19 mouse cellular contexts compared by ENCODE assay signal in genomic region chr6:50225232-50225631, GRCm38 (mm10). TPM values are rescaled to one million over a fixed set of nuclear protein-coding genes. Genes with fewer than 3 reads are reported as not detected.
DNase-seq lines count a peak whose midpoint lies in the region; ATAC-seq lines count a peak whose summit lies in the region.
"Had no signal": no experiment of that assay in that cellular context is flagged by ENCODE, and none has a peak within 500 bp of the region (broad histone marks: within the 10 kb centered on the region; RNA-seq: fewer than 3 reads in every experiment).

No protein-coding gene starts in this region.

- H3K36me3 ChIP-seq in intestine, embryonic 16.5 days (ENCODE audit: control insufficient read depth, insufficient read depth, low read length), result no peaks in the 10 kb centered on the region
- no peaks in the 10 kb centered on the region for H3K36me3 ChIP-seq in intestine, embryonic 15.5 days
- no peaks in the 10 kb centered on the region for H3K36me3 ChIP-seq in neural tube, embryonic 15.5 days
- H3K36me3 ChIP-seq: embryonic facial prominence, embryonic 10.5 days; heart, embryonic 13.5 days had no signal

- no peaks in the 10 kb centered on the region for H3K27me3 ChIP-seq in intestine, embryonic 16.5 days (replicated peaks; ENCODE audit: control insufficient read depth, insufficient read depth, low read length)
- no peaks in the 10 kb centered on the region for H3K27me3 ChIP-seq in intestine, embryonic 15.5 days (replicated peaks)
- H3K27me3 ChIP-seq in neural tube, embryonic 15.5 days (replicated peaks), result no peaks in the 10 kb centered on the region
- H3K27me3 ChIP-seq: forebrain, embryonic 13.5 days; heart, embryonic 13.5 days had no signal

- ATAC-seq in intestine, embryonic 16.5 days, result 0 out of 2 replicates have a peak, but pooled peaks have one; percentile 44
- ATAC-seq in intestine, embryonic 15.5 days, result no peak
- no peak for ATAC-seq in neural tube, embryonic 15.5 days (ENCODE audit: low FRiP score)
- ATAC-seq: forebrain, embryonic 13.5 days; forebrain, postnatal 0 days; hindbrain, embryonic 16.5 days; inflammation-experienced regulatory T-cells, adult 6 months had no signal

- H3K4me2 ChIP-seq in intestine, embryonic 16.5 days (ENCODE audit: low read depth, low read length), result no peak overlapping the region
- no peak overlapping the region for H3K4me2 ChIP-seq in intestine, embryonic 15.5 days (replicated peaks)
- no peak overlapping the region for H3K4me2 ChIP-seq in neural tube, embryonic 15.5 days
- H3K4me2 ChIP-seq: forebrain, embryonic 13.5 days; heart, embryonic 13.5 days had no signal

- H3K27ac ChIP-seq in intestine, embryonic 16.5 days (ENCODE audit: low read length), result no peak overlapping the region
- no peak overlapping the region for H3K27ac ChIP-seq in intestine, embryonic 15.5 days
- no peak overlapping the region for H3K27ac ChIP-seq in neural tube, embryonic 15.5 days (replicated peaks)
- H3K27ac ChIP-seq: embryonic facial prominence, embryonic 10.5 days; forebrain, embryonic 13.5 days; heart, embryonic 13.5 days had no signal

- WGBS in intestine, embryonic 16.5 days, result 87% methylated on average over 5 of the region's 5 CpGs
- WGBS in intestine, embryonic 15.5 days, result 79% methylated on average over 5 of the region's 5 CpGs
- 86% methylated on average over 5 of the region's 5 CpGs for WGBS in neural tube, embryonic 15.5 days

- no peak overlapping the region for H3K9ac ChIP-seq in intestine, embryonic 16.5 days (ENCODE audit: low read depth, low read length)
- no peak overlapping the region for H3K9ac ChIP-seq in intestine, embryonic 15.5 days
- no peak overlapping the region for H3K9ac ChIP-seq in neural tube, embryonic 15.5 days (replicated peaks)
- H3K9ac ChIP-seq: forebrain, embryonic 13.5 days; forebrain, postnatal 0 days; heart, embryonic 13.5 days had no signal

- H3K9me3 ChIP-seq in intestine, embryonic 16.5 days (ENCODE audit: control insufficient read depth, low read length), result no peaks in the 10 kb centered on the region
- H3K9me3 ChIP-seq in intestine, embryonic 15.5 days, result no peaks in the 10 kb centered on the region
- H3K9me3 ChIP-seq in neural tube, embryonic 15.5 days (replicated peaks), result no peaks in the 10 kb centered on the region
- H3K9me3 ChIP-seq: embryonic facial prominence, embryonic 10.5 days; forebrain, embryonic 13.5 days; heart, embryonic 13.5 days had no signal

- DNase-seq in Muller cell, postnatal 12 days (ENCODE audit: inconsistent ontology term), result peak; percentile 48
- DNase-seq in ZHBTc4 (ENCODE audit: low read depth, low spot score), result peak; percentile 40
- DNase-seq in spleen, postnatal 36 days (ENCODE audit: low spot score in 2 of 2), result no peak
- no peak for DNase-seq in layer of hippocampus, adult 11-12 months (ENCODE audit: low spot score)
- DNase-seq: adrenal gland, postnatal 14 days; cerebellum, adult 11-12 months; cerebellum, adult 9-10 months; cerebellum, postnatal 36 days; forebrain, postnatal 0 days; gastrocnemius, postnatal 36 days; heart, postnatal 36 days had no signal

- no peak overlapping the region for H3K4me3 ChIP-seq in intestine, embryonic 16.5 days (ENCODE audit: low read length)
- no peak overlapping the region for H3K4me3 ChIP-seq in intestine, embryonic 15.5 days (replicated peaks)
- H3K4me3 ChIP-seq in neural tube, embryonic 15.5 days (replicated peaks), result no peak overlapping the region
- H3K4me3 ChIP-seq: embryonic facial prominence, embryonic 10.5 days; forebrain, embryonic 13.5 days; heart, embryonic 13.5 days had no signal

- H3K4me1 ChIP-seq in intestine, embryonic 16.5 days (ENCODE audit: control insufficient read depth, insufficient read depth, low read length), result no peaks in the 10 kb centered on the region
- no peaks in the 10 kb centered on the region for H3K4me1 ChIP-seq in intestine, embryonic 15.5 days (replicated peaks)
- no peaks in the 10 kb centered on the region for H3K4me1 ChIP-seq in neural tube, embryonic 15.5 days
- H3K4me1 ChIP-seq: forebrain, embryonic 13.5 days had no signal

RNA-seq across cellular contexts. Expression of gene Gsdme, which starts 38.4 kb away (rescaled TPM):
- polyA plus RNA-seq in intestine, embryonic 16.5 days (2015; fragmentation: Nextera tagmentation; extraction: Ambion mirVana), result 27.4 and 27.8 TPM in 2 replicates
- 29.1 and 31.1 TPM in 2 replicates for polyA plus RNA-seq in intestine, embryonic 15.5 days (2015; fragmentation: Nextera tagmentation; extraction: Ambion mirVana)
- 76.3 and 86.0 TPM in 2 replicates for polyA plus RNA-seq in neural tube, embryonic 15.5 days (2015; fragmentation: Nextera tagmentation; extraction: Ambion mirVana)

Comparison
In these comparisons a context has a peak if more than half of its experiments do, and no peak if none do; other contexts are left out.
1. DNase-seq: peak in Muller cell, postnatal 12 days (single experiment) and ZHBTc4 (single experiment); none in spleen, postnatal 36 days (0 of 2) and layer of hippocampus, adult 11-12 months (single experiment).